Mouse (Mus musculus): ENCODE data around the gene 1700013G24Rik.
"Not testable (repeated sequence)": the region's sequence is repeated elsewhere in the genome, so short reads cannot be mapped to it uniquely, and the experiment has no call there.

1700013G24Rik gene

DNA sequence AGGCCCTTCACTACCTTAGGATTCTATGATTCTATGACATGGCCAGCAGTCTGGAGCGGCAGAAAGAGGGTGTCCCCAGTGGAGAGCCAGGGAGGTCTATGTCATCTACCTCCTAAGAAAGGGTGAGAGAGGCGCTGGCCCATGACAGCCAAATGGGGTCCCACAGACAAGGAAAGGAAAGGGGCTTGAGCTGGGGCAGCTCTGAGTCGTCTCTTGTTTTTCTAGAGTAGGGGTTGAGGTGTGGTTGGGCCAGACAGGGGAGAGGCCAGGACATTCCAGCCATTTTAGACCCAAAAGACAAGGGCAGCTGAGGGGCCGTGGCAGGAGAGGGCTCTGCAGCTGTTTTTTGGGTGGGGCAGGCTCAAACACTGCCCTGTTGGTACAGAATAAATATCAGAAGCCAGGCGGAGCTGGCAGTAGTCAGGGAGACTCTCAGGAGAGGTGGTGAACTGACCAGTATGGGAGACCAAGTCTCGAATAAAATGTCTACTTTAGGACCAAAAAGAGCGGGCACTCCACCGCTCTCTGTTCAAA, at the start of gene 1700013G24Rik:
1700013G24Rik (plus strand) TSS at position 51 of the 534 bp plus-strand sequence.
- DNase-seq (ENCODE audit: low read depth): no peak

GRCm38 (mm10) chr4:137405571-137405970, 47.5 kb upstream of the 1700013G24Rik start:
- DNase-seq (ENCODE audit: low read depth): no peak

DNA sequence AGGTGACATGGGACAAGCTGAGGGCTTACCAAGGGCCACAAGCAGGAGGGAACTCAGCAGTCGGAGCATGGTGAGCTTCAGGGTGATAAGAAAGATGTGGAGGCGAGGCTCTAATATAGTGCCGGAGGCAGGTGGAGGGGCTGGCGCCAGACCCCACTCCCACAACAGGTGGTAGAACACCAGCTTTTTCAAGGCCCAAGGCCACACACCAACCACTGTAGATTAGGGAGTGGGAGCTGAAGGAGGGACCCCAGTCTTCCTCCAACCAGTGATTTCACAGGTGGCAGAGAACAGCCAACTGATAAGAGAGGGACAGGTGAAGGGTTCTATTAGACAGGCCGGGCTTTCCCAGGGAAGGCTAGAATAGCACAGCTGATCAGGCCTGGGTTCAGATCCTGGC, 43.4 kb upstream of the 1700013G24Rik start, which contains the start of gene Cela3a:
Cela3a (minus strand) TSS at position 101 of the 400 bp plus-strand sequence.
- DNase-seq (ENCODE audit: low read depth): no peak

- DNase-seq (ENCODE audit: low read depth): not testable (repeated sequence)
Measured at GRCm38 (mm10) chr4:137412185-137412709, 40.8 kb upstream of the 1700013G24Rik start.

GRCm38 (mm10) chr4:137414936-137415335, 38.1 kb upstream of the 1700013G24Rik start:
- no peak for DNase-seq (ENCODE audit: low read depth)

- DNase-seq (ENCODE audit: low read depth): no peak
Measured at GRCm38 (mm10) chr4:137417712-137418564, 35.1 kb upstream of the 1700013G24Rik start.

DNA sequence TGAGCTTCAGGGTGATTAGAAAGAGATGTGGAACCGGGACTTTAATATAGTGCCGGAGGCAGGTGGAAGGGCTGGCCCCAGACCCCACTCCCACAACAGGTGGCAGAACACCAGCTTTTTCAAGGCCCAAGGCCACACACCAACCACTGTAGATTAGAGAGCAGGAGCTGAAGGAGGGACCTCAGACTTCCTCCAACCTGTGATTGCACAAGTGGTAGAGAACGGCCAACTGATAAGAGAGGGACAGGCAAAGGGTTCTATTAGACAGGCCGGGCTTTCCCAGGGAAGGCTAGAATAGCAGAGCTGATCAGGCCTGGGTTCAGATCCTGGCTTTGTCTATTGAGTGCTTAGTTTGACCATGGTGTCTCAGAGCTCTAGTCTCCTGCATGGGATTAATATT, 22.6 kb upstream of the 1700013G24Rik start, which contains the start of gene Cela3b:
Cela3b (minus strand) TSS at position 39 of the 400 bp plus-strand sequence.
- DNase-seq (ENCODE audit: low read depth): no peak

DNA sequence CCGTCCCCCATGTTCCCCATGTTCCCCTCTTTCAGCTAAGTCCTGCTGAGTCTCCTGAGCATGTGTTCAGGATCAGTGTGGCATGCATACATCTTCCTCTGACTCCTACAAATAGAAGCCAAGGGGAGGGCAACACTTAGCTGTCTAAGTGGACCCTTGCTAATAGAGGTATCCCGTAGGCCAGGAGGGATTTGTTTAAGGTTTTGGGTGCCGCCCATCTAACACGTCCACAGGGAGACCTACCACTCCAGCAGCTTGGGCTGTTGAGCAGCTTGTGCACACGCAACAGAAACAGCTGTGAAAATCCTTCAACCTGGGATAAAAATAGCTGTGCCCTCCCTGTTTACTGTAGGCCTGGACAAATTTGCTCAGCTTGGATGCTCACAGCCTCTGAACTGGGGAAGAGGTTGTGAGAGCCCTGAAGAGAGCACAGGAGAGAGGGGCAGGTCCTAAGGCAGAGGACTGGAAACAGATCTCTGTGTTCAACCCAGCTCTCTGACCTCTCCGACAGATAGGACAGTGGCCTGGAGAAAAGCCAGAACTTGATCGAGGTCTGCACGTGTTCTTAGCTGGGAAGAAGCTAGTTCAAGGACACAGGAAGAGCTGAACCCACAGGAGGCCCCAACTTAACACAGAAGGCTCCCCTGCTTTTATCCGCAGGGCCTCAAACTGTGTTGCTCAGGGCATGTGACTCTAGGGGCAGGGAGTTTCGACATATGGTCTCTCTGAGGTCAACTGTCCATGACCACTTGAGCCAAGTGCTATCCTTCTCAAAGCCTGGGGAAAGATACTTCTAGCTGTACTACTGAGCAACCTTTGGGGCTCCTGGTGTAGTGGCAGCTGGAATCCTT, 20.2 kb upstream of the 1700013G24Rik start:
- not testable (repeated sequence) for DNase-seq (ENCODE audit: low read depth)

- DNase-seq (ENCODE audit: low read depth): no peak
Measured at GRCm38 (mm10) chr4:137436979-137437669, 16.0 kb upstream of the 1700013G24Rik start.

DNA sequence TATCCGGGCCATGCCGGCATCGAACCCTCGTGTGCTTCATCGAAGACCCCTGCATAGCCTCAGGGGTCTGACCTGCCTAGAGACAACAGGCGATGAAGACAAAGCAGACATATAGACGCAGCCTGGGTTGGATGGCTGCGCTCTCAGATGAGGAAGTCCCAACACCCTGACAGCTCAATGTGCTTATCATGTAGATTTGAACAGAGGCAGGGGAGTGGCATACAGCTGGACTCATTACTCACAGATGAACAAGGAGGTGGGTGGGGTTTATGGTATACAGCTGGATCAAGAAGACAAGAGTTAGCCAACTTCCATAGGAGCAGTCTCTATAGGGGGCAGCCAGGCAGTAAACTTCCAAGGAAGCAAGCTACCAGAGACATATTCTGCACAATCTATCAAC, 14.2 kb upstream of the 1700013G24Rik start:
- no peak for DNase-seq (ENCODE audit: low read depth)

DNA sequence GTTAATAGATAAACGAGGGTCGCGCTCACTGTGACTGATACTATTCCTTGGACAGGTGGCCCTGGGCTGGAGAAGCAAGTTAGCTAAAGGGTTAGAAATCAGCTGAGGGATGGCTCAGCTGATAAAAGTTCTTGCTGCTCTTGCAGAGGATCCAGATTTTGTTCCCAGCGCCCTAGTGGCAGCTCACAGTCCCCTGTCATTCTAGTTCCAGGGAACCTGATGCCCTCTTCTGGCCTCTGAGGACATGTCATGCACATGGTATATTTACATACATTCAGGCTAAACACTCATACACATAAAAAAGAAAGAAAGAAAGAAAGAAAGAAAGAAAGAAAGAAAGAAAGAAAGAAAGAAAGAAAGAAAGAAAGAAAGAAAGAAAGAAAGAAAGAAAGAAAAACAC, 11.8 kb upstream of the 1700013G24Rik start:
- DNase-seq (ENCODE audit: low read depth): no peak

DNA sequence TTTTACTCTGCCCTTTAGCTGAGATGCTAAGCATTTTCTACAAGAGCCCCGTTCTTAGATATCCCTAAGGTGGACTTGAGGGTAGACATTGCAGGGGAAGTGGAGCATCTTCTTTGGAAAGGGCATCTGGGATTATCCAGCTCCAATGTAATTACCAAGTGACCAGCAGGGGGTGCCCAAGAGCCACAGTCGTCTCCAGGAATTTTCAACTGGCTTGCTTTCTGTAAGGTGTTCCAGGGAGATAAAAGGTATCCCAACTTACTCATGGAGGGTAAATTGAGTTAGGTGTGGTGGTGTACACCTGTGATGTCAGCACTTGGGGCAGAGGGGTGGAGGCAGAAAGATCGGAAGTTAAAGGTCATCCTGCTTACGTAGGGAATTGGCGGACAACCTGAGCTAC, 9.5 kb upstream of the 1700013G24Rik start:
- DNase-seq (ENCODE audit: low read depth): no peak

- DNase-seq (ENCODE audit: low read depth): no peak
Measured at GRCm38 (mm10) chr4:137445881-137446280, 7.2 kb upstream of the 1700013G24Rik start.

DNA sequence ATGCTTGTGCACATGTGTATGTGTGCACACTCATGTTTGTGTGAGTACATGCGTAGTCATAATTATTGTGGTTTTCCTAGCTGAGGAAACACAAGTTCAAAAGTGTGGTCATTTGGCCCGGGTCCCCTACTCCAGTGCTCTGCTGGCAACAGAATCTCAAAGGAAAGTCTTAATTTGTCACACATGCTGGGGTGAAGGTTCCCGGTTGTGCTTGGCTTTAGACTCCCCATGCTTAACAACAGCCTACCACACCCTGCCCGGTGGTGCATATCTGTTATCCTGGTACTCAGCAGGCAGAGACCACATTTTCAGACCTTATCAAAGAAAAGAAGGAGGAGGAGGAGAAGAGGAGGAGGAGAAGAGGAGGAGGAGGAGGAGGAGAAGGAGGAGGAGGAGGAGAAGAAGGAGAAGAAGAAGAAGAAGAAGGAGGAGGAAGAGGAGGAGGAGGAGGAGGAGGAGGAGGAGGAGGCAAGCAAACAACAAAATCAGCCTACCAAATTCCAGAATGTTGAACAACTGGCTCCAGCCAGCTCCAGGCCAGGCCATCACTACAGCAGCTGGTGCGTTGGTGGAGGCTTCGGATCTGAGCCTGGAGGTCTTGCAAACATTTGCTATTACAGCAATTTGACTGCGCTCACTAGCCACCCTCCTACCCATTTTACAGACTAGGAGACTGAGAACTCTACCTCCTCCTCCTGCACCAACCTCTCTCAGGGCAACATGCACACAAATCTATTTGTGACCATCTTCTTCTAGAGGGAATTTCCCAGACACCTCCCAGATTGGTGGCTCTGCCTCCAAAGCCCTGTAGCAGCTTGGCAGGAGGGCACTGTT, 5.5 kb upstream of the 1700013G24Rik start:
- DNase-seq (ENCODE audit: low read depth): peak; percentile 49

GRCm38 (mm10) chr4:137448197-137448596, 4.9 kb upstream of the 1700013G24Rik start:
- DNase-seq (ENCODE audit: low read depth): no peak

GRCm38 (mm10) chr4:137448641-137449040, 4.4 kb upstream of the 1700013G24Rik start:
- DNase-seq (ENCODE audit: low read depth): no peak

DNA sequence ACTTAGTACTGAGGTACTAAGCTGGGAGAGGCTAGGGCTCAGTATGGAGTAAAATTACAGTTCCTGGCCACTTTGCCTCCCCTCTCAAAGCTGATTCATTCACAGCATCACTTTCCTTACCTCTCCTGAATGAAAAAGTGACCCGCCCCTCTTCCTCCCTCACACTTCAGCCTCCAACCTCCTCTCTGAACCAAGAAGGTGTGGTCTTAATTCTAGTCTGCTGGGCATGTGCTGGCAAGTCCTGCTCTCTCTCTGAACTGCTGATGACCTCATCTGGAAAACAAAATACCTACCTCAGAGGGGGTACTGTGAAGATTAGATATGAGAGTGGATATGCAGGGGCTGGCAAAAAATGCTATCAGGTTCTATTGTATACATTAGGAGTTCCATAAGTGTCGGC, 4.0 kb upstream of the 1700013G24Rik start:
- peak; percentile 57 for DNase-seq (ENCODE audit: low read depth)

DNA sequence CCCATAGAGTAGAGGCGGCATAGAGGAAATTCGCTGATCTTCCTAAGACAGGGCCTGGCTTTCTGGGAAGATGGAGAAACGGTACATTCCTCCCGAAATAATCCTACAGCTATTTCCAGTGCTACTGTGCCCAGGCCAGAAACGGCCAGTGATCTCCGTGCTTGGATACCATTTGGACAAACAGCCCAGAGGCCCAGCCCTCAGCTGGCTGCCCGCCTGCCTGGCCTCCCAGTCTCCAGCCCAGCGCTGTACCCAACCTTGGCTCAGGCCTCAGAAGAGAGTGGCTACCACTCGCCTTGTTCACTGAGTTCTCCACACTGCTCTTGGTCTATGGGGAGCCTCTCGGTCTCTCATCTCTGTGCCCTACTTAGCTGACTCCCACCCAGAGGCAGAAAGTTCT, 3.4 kb upstream of the 1700013G24Rik start:
- DNase-seq (ENCODE audit: low read depth): peak; percentile 45

- DNase-seq (ENCODE audit: low read depth): no peak
Measured at GRCm38 (mm10) chr4:137452190-137452589, 894 bp upstream of the 1700013G24Rik start.

DNA sequence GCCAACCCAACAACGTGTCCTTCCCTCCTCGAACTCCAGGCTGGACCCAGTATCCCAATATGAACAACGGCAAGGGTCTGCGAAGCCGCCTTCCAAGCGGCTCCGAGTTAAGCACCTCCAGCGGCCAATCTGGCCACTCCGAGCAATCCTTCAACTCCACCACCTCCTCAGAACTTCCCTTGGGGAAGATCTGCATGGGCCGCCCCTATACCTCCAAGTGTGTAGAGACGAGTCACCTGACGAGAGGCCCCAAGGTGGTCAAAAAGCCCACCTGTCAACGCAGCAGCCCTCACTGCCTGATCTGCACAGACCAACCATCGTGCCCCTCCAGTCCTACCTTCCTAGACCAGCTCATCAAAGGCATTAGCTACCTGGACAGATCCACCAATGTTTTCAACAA, 1.5 kb downstream of the 1700013G24Rik start:
- no peak for DNase-seq (ENCODE audit: low read depth)

DNA sequence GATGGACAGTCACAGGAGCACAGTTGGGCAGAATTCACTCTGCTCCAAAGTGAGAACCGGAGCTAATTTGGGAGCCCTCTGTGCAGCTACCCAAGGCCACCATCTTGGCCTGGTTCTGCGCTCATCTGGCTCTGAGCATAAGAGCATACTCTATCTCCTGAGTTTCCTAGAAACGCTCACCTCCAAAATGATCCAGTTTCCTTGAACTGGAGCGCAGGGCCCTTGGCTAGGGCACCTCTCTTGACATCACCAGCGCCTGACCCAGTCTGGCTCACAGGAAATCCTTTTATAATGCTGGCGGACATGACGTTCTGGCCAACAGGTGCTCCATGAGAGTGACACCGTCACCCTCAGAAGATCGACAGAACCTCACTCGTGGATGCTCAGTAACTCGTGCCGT, 3.5 kb downstream of the 1700013G24Rik start:
- DNase-seq (ENCODE audit: low read depth): no peak

All from fibroblast of lung, adult 2 months (primary cell).